Mouse (Mus musculus): ENCODE data around the gene Brd3os.

GRCm38 (mm10) chr2:27450226-27450625, 8.1 kb downstream of the Brd3os start:
- TF ChIP-seq CTCF (conservative IDR thresholded peaks at IDR 0.05; ENCODE audit: insufficient read depth, insufficient read length, low read depth, low read length) (no peak), POLR2A (IDR thresholded peaks at IDR 0.05; ENCODE audit: low read depth, low read length) (no peak)
